In the genomic region with DNA sequence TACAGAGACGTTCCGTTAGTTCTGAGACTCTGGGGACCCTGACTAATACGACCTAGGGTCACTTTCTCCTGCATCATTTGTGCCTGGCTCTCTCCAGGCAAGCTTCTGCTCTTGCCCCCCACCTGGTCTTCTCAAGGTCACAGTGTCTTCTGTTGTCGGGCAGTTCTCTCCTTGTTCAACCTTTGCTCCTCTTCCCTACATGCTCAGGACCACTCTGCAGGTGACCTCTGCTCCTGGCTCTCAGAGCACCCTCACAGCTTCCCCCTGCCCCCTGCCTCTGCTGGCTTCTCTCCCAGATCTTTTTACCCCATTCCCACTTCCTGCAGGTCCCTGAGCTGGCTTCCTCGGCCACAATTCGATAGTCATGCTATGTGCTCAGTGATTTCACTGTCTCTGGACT, we compare ENCODE assay signal across 25 mouse cellular contexts.
"Had no signal": no experiment of that assay in that cellular context is flagged by ENCODE, and none has a peak within 500 bp of the region (broad histone marks: within the 10 kb centered on the region; RNA-seq: fewer than 3 reads in every experiment).

No protein-coding gene starts in this region.

- H3K27ac ChIP-seq: embryonic facial prominence, embryonic 10.5 days; embryonic facial prominence, embryonic 12.5 days; embryonic facial prominence, embryonic 13.5 days; embryonic facial prominence, embryonic 15.5 days; forebrain, embryonic 10.5 days; forebrain, embryonic 12.5 days; forebrain, embryonic 13.5 days; forebrain, embryonic 15.5 days; gastrocnemius, adult 2 months had no signal

- H3K4me3 ChIP-seq: embryonic facial prominence, embryonic 10.5 days; embryonic facial prominence, embryonic 12.5 days; embryonic facial prominence, embryonic 13.5 days; embryonic facial prominence, embryonic 15.5 days; erythroblast, embryonic 14.5 days; forebrain, embryonic 10.5 days; forebrain, embryonic 12.5 days; forebrain, embryonic 13.5 days; forebrain, embryonic 15.5 days; gastrocnemius, adult 2 months had no signal

- DNase-seq: cerebellum, adult 18-20 months; cerebellum, adult 2 months; cerebellum, adult 8-10 months; cerebellum, adult 9-10 months; cerebellum, adult 9-11 months; cerebellum, postnatal 10 days; cerebellum, postnatal 14 days; cerebellum, postnatal 36 days; embryo, embryonic 11 days; forebrain, postnatal 0 days; gastrocnemius, adult 2 months; gastrocnemius, postnatal 10 days; gastrocnemius, postnatal 14 days; gastrocnemius, postnatal 25 days; gastrocnemius, postnatal 36 days; heart, adult 18-20 months had no signal
